Mouse (Mus musculus) liver, adult 2 months (tissue): ENCODE results near the gene Prdx5. TPM values are rescaled to one million over a fixed set of nuclear protein-coding genes. Genes with fewer than 3 reads are reported as not detected.
A peak's percentile ranks its signal among the peaks of the same experiment; 100 is the strongest.

Source experiments
- DNase-seq: peaks from one replicate; pipeline ENCODE4 v3.0.0-alpha.2; 2011; ENCODE audit warnings: low read depth, low spot score; ENCODE audit errors: extremely low read depth
- H3K27ac ChIP-seq: fragments of 200-500 bp; replicated peaks from 2 replicates; pipeline ENCODE4 v1.5.1; 2012; ENCODE audit warnings: low read depth, mild to moderate bottlenecking, control low read depth, inconsistent platforms, low read length; ENCODE audit not compliant: insufficient read depth
- H3K27me3 ChIP-seq: fragments of 200-500 bp; 2 replicates; pipeline ENCODE4 v1.6.1; 2012; ENCODE audit warnings: mild to moderate bottlenecking, moderate library complexity, low read length, inconsistent platforms; ENCODE audit not compliant: control insufficient read depth, insufficient read depth
- H3K36me3 ChIP-seq: fragments of 200-500 bp; 2 replicates; pipeline ENCODE4 v1.6.1; 2012; ENCODE audit warnings: low read length, inconsistent platforms; ENCODE audit not compliant: control insufficient read depth, insufficient read depth
- H3K4me1 ChIP-seq: fragments of 200-500 bp; 2 replicates; pipeline ENCODE4 v1.6.1; 2011; ENCODE audit warnings: low read length; ENCODE audit not compliant: control insufficient read depth, insufficient read depth
- H3K4me3 ChIP-seq: fragments of 200-500 bp; 2 replicates; pipeline ENCODE4 v1.5.1; 2011; ENCODE audit warnings: low read depth, mild to moderate bottlenecking, control low read depth, low read length, moderate library complexity; ENCODE audit not compliant: insufficient read depth
- H3K79me2 ChIP-seq: fragments of 200-500 bp; 2 replicates; pipeline ENCODE4 v1.6.1; 2012; ENCODE audit warnings: inconsistent platforms, mild to moderate bottlenecking, low read length, moderate library complexity; ENCODE audit not compliant: control insufficient read depth, insufficient read depth
- H3K9ac ChIP-seq: fragments of 200-500 bp; 2 replicates; pipeline ENCODE4 v1.6.1; 2012; ENCODE audit warnings: low read depth, mild to moderate bottlenecking, control low read depth, inconsistent platforms, low read length
- CTCF ChIP-seq: fragments of 200-500 bp; IDR thresholded peaks from 2 replicates; pipeline ENCODE4 v1.5.1; 2011; ENCODE audit warnings: low read depth, low read length, control low read depth
- POLR2A ChIP-seq: fragments of 200-500 bp; IDR thresholded peaks from 2 replicates; pipeline ENCODE4 v1.6.1; 2011; ENCODE audit warnings: low read length, control low read depth; ENCODE audit not compliant: insufficient read depth; ENCODE audit errors: extremely low read depth
- WGBS: fragments of 180-500 bp; shearing (Covaris S2); methylation state at CpG from one replicate; pipeline ENCODE4 v1.1.7; 2018; 5-methylcytosine and 5-hydroxymethylcytosine counted together
- polyA plus RNA-seq: library from polyadenylated mRNA; depleted of rRNA; stranded (reverse); fragments of >200 nt; gene quantifications from 2 replicates; pipeline ENCODE4 v1.2.3, GENCODE M21; 2012; rRNA removed
- total RNA-seq: library from RNA; depleted of rRNA; stranded (reverse); fragments of >200 nt; gene quantifications from 2 replicates; pipeline ENCODE4 v1.2.3, GENCODE M21; 2014; rRNA removed

Gene Prdx5
- total and polyA plus RNA-seq, 2 experiments = 364 to 615 TPM

- no peaks in the 10 kb centered on the region for H3K79me2 ChIP-seq
- H3K4me3 ChIP-seq = no peak overlapping the region
- H3K4me1 ChIP-seq = peaks cover 3% of the 10 kb centered on the region; the same call in 1 of the 2 replicates
- no peak overlapping the region for H3K9ac ChIP-seq
- DNase-seq = no peak
- H3K36me3 ChIP-seq = no peaks in the 10 kb centered on the region
- H3K27me3 ChIP-seq = no peaks in the 10 kb centered on the region
- no peak for TF ChIP-seq POLR2A
- TF ChIP-seq CTCF = no peak
- H3K27ac ChIP-seq = no peak overlapping the region
- WGBS = 86% methylated on average over 2 of the region's 2 CpGs
Measured at GRCm38 (mm10) chr19:6859032-6859651, 50.8 kb downstream of the Prdx5 start.

DNA sequence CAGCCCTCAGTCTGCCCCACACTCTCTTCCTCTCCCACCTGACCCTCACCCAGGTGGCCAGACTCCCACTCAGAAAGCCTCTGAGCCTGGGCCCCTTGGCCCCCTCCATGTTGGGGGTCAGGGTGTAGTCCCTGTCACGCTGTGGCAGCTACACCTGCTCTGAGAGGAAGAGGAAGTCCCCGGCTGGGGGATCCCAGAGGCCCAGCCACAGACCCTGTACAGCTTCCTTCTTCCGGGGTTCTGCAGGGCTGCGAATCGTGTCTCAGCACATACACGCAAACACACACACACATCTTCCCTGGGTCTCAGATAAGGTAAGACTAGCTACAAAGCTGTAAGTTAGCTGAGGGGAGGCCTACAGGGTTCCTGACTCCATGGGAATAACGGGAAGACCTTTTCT is 51.9 kb downstream of the Prdx5 start, which contains the start of gene Ccdc88b:
TSS of gene Ccdc88b (minus strand) at position 181 of the 400 bp plus-strand sequence.
- Histone ChIP-seq H3K27ac (no peak within 1 kb of the TSS), H3K27me3 (no peaks in the 10 kb centered on the region), H3K4me1 (peaks cover 3% of the 10 kb centered on the region; the same call in 1 of the 2 replicates), H3K36me3 (no peaks in the 10 kb centered on the region), H3K9ac (peak within 1 kb of the TSS; percentile 34; the same call in 1 of the 2 replicates), H3K4me3 (peak within 1 kb of the TSS; percentile 59), H3K79me2 (no peaks in the 10 kb centered on the region)
- WGBS = 82% methylated on average over 7 of the region's 7 CpGs
- no peak for DNase-seq
- no peak for TF ChIP-seq POLR2A
- no peak for TF ChIP-seq CTCF

DNA sequence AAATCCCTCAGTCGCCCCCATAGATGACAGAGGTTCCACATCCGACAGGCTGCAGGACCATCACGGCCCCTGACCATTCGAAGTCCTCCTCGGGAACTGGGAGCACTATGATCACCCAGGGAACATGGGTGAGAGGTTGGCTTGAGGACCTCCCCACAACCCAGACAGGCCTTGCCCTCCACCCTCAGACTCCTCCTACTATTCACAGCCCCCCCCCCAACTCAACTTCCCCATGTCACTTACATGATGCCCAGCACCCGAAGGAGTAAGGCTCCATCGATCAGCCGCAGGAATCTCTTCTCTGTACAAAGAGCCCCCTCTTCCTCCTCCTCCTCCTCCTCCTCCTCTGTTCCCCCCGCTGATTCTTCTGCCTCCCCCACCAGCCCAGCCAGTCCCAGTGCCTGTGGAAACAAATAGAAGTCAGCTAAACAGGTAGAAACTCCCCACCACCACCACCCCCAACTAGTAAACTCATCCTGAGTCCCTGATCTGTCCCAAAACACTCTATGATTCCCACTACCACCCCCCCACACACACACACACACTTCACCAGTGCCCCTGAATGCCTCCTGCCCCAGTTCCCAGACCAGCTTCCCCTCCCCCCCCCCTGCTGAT is 52.4 kb downstream of the Prdx5 start:
- Histone ChIP-seq H3K36me3 (no peaks in the 10 kb centered on the region), H3K9ac (no peak overlapping the region), H3K4me1 (peaks cover 3% of the 10 kb centered on the region; the same call in 1 of the 2 replicates), H3K79me2 (no peaks in the 10 kb centered on the region), H3K4me3 (peak overlapping the region; percentile 59; the same call in 1 of the 2 replicates), H3K27ac (no peak overlapping the region), H3K27me3 (no peaks in the 10 kb centered on the region)
- DNase-seq = no peak
- WGBS = 79% methylated on average over 9 of the region's 9 CpGs
- TF ChIP-seq CTCF (no peak), POLR2A (no peak)

GRCm38 (mm10) chr19:6857003-6857360 is 52.9 kb downstream of the Prdx5 start:
- H3K9ac ChIP-seq = no peak overlapping the region
- no peaks in the 10 kb centered on the region for H3K36me3 ChIP-seq
- H3K27me3 ChIP-seq = no peaks in the 10 kb centered on the region
- H3K79me2 ChIP-seq = no peaks in the 10 kb centered on the region
- no peak overlapping the region for H3K4me3 ChIP-seq
- H3K4me1 ChIP-seq = peaks cover 3% of the 10 kb centered on the region; the same call in 1 of the 2 replicates
- 84% methylated on average over 3 of the region's 3 CpGs for WGBS
- TF ChIP-seq POLR2A (no peak), CTCF (no peak)
- H3K27ac ChIP-seq = no peak overlapping the region
- no peak for DNase-seq

Other genes starting within 250 kb of the Prdx5 start
- 3.9 and 5.8 TPM in 2 replicates for gene Rps6ka4, start 69.5 kb downstream of the Prdx5 start, total RNA-seq
- gene Rps6ka4, start 69.5 kb downstream of the Prdx5 start, polyA plus RNA-seq = 7.8 and 8.4 TPM in 2 replicates
- 0.60 and 1.4 TPM in 2 replicates for gene Ccdc88b, start 51.9 kb downstream of the Prdx5 start, total RNA-seq
- 1.9 TPM in 2 replicates for gene Ccdc88b, start 51.9 kb downstream of the Prdx5 start, polyA plus RNA-seq
- 30.7 and 43.6 TPM in 2 replicates for gene Trmt112, start 408 bp downstream of the Prdx5 start, total RNA-seq
- gene Trmt112, start 408 bp downstream of the Prdx5 start, polyA plus RNA-seq = 89.7 and 101 TPM in 2 replicates
- gene Esrra, start 11.7 kb upstream of the Prdx5 start, total RNA-seq = 25.9 and 27.7 TPM in 2 replicates
- 36.6 and 40.6 TPM in 2 replicates for gene Esrra, start 11.7 kb upstream of the Prdx5 start, polyA plus RNA-seq
- gene Catsperz, start 15.3 kb upstream of the Prdx5 start, total RNA-seq = not detected in 2 replicates
- not detected in 2 replicates for gene Catsperz, start 15.3 kb upstream of the Prdx5 start, polyA plus RNA-seq
- gene Kcnk4, start 24.4 kb upstream of the Prdx5 start, total RNA-seq = 0.07 TPM in 1 of 2 replicates, not detected in the other
- gene Kcnk4, start 24.4 kb upstream of the Prdx5 start, polyA plus RNA-seq = 0.05 TPM in 1 of 2 replicates, not detected in the other
- gene Bad, start 31.8 kb upstream of the Prdx5 start, total RNA-seq = 26.2 and 28.1 TPM in 2 replicates
- 38.7 and 40.3 TPM in 2 replicates for gene Bad, start 31.8 kb upstream of the Prdx5 start, polyA plus RNA-seq
- 12.3 and 14.0 TPM in 2 replicates for gene Gpr137, start 32.4 kb upstream of the Prdx5 start, total RNA-seq
- 52.6 and 61.1 TPM in 2 replicates for gene Gpr137, start 32.4 kb upstream of the Prdx5 start, polyA plus RNA-seq
- gene Ppp1r14b, start 64.9 kb upstream of the Prdx5 start, total RNA-seq = 14.0 and 24.0 TPM in 2 replicates
- gene Ppp1r14b, start 64.9 kb upstream of the Prdx5 start, polyA plus RNA-seq = 34.5 and 38.2 TPM in 2 replicates
- gene Plcb3, start 66.4 kb upstream of the Prdx5 start, total RNA-seq = 5.9 and 9.6 TPM in 2 replicates
- 15.7 and 27.6 TPM in 2 replicates for gene Plcb3, start 66.4 kb upstream of the Prdx5 start, polyA plus RNA-seq
- 66.2 and 92.8 TPM in 2 replicates for gene Fkbp2, start 70.4 kb upstream of the Prdx5 start, total RNA-seq
- 60.0 and 97.3 TPM in 2 replicates for gene Fkbp2, start 70.4 kb upstream of the Prdx5 start, polyA plus RNA-seq
- 1.9 and 3.2 TPM in 2 replicates for gene Vegfb, start 77.5 kb upstream of the Prdx5 start, total RNA-seq
- 16.8 and 20.4 TPM in 2 replicates for gene Vegfb, start 77.5 kb upstream of the Prdx5 start, polyA plus RNA-seq
- gene Dnajc4, start 82.5 kb upstream of the Prdx5 start, total RNA-seq = 11.2 and 13.3 TPM in 2 replicates
- gene Dnajc4, start 82.5 kb upstream of the Prdx5 start, polyA plus RNA-seq = 22.3 and 23.7 TPM in 2 replicates
- 14.4 and 16.4 TPM in 2 replicates for gene Nudt22, start 86.0 kb upstream of the Prdx5 start, total RNA-seq
- gene Nudt22, start 86.0 kb upstream of the Prdx5 start, polyA plus RNA-seq = 29.3 and 30.9 TPM in 2 replicates
- gene Trpt1, start 86.0 kb upstream of the Prdx5 start, total RNA-seq = 2.0 and 3.0 TPM in 2 replicates
- gene Trpt1, start 86.0 kb upstream of the Prdx5 start, polyA plus RNA-seq = 7.0 and 7.9 TPM in 2 replicates
- gene Fermt3, start 109.4 kb upstream of the Prdx5 start, total RNA-seq = 3.1 and 3.4 TPM in 2 replicates
- 3.2 and 6.3 TPM in 2 replicates for gene Fermt3, start 109.4 kb upstream of the Prdx5 start, polyA plus RNA-seq
- 44.9 and 49.4 TPM in 2 replicates for gene Stip1, start 129.9 kb upstream of the Prdx5 start, total RNA-seq
- gene Stip1, start 129.9 kb upstream of the Prdx5 start, polyA plus RNA-seq = 32.3 and 37.2 TPM in 2 replicates
- 12.2 and 15.0 TPM in 2 replicates for gene Macrod1, start 146.7 kb upstream of the Prdx5 start, total RNA-seq
- gene Macrod1, start 146.7 kb upstream of the Prdx5 start, polyA plus RNA-seq = 115 and 120 TPM in 2 replicates
- 0.09 and 0.40 TPM in 2 replicates for gene Flrt1, start 195.6 kb upstream of the Prdx5 start, total RNA-seq
- gene Flrt1, start 195.6 kb upstream of the Prdx5 start, polyA plus RNA-seq = 0.27 and 0.31 TPM in 2 replicates